In genomic region chr11:79094727-79095126, GRCm38 (mm10) we compare ENCODE assay signal across 8 mouse cellular contexts. TPM values are rescaled to one million over a fixed set of nuclear protein-coding genes. Genes with fewer than 3 reads are reported as not detected.
DNase-seq lines count a peak whose midpoint lies in the region; ATAC-seq lines count a peak whose summit lies in the region.

No protein-coding gene starts in this region.

- no peak overlapping the region for H3K9ac ChIP-seq in embryonic facial prominence, embryonic 12.5 days
- no peak overlapping the region for H3K9ac ChIP-seq in heart, embryonic 15.5 days
- no peak overlapping the region for H3K9ac ChIP-seq in midbrain, embryonic 16.5 days (ENCODE audit: low read depth, low read length)

- H3K36me3 ChIP-seq in embryonic facial prominence, embryonic 12.5 days, result no peaks in the 10 kb centered on the region
- no peaks in the 10 kb centered on the region for H3K36me3 ChIP-seq in heart, embryonic 15.5 days
- no peaks in the 10 kb centered on the region for H3K36me3 ChIP-seq in midbrain, embryonic 16.5 days (ENCODE audit: control insufficient read depth, insufficient read depth, low read length)

- ATAC-seq in embryonic facial prominence, embryonic 12.5 days (ENCODE audit: insufficient number of reproducible peaks, insufficient read depth, low FRiP score, low TSS enrichment), result no peak
- peak; percentile 53; the same call in 1 of the 2 replicates for ATAC-seq in heart, embryonic 15.5 days (replicated peaks; ENCODE audit: insufficient number of reproducible peaks, insufficient read depth, low FRiP score, low read depth)
- ATAC-seq in midbrain, embryonic 16.5 days, result no peak
- ATAC-seq in granulocyte monocyte progenitor cell, adult 5-6 weeks (replicated peaks; ENCODE audit: poor library complexity, severe bottlenecking), result no peak

- H3K4me3 ChIP-seq in embryonic facial prominence, embryonic 12.5 days, result no peak overlapping the region
- no peak overlapping the region for H3K4me3 ChIP-seq in heart, embryonic 15.5 days
- no peak overlapping the region for H3K4me3 ChIP-seq in midbrain, embryonic 16.5 days (ENCODE audit: low read depth, low read length)

- H3K27ac ChIP-seq in embryonic facial prominence, embryonic 12.5 days, result peak overlapping the region; percentile 65
- H3K27ac ChIP-seq in heart, embryonic 15.5 days, result peak overlapping the region; percentile 91
- H3K27ac ChIP-seq in midbrain, embryonic 16.5 days (ENCODE audit: low read length), result 0 out of 2 replicates have a peak overlapping the region, but pooled peaks have one; percentile 28

- 48% methylated on average over 5 of the region's 5 CpGs for WGBS in embryonic facial prominence, embryonic 12.5 days
- 19% methylated on average over 5 of the region's 5 CpGs for WGBS in heart, embryonic 15.5 days
- WGBS in midbrain, embryonic 16.5 days, result 64% methylated on average over 5 of the region's 5 CpGs

- H3K27me3 ChIP-seq in embryonic facial prominence, embryonic 12.5 days, result no peaks in the 10 kb centered on the region
- no peaks in the 10 kb centered on the region for H3K27me3 ChIP-seq in heart, embryonic 15.5 days
- H3K27me3 ChIP-seq in midbrain, embryonic 16.5 days (ENCODE audit: control insufficient read depth, insufficient read depth, low read depth, low read length), result no peaks in the 10 kb centered on the region

- H3K9me3 ChIP-seq in embryonic facial prominence, embryonic 12.5 days, result no peaks in the 10 kb centered on the region
- no peaks in the 10 kb centered on the region for H3K9me3 ChIP-seq in heart, embryonic 15.5 days (replicated peaks)
- no peaks in the 10 kb centered on the region for H3K9me3 ChIP-seq in midbrain, embryonic 16.5 days (replicated peaks; ENCODE audit: control insufficient read depth, low read length, poor library complexity, severe bottlenecking)

- no peak overlapping the region for H3K4me2 ChIP-seq in embryonic facial prominence, embryonic 12.5 days (replicated peaks)
- H3K4me2 ChIP-seq in heart, embryonic 15.5 days, result no peak overlapping the region
- H3K4me2 ChIP-seq in midbrain, embryonic 16.5 days (ENCODE audit: low read length), result no peak overlapping the region

- peaks cover 44% of the 10 kb centered on the region for H3K4me1 ChIP-seq in embryonic facial prominence, embryonic 12.5 days
- H3K4me1 ChIP-seq in heart, embryonic 15.5 days (replicated peaks), result peaks cover 66% of the 10 kb centered on the region
- peaks cover 19% of the 10 kb centered on the region for H3K4me1 ChIP-seq in midbrain, embryonic 16.5 days (ENCODE audit: control insufficient read depth, insufficient read depth, low read length)

- DNase-seq in NIH3T3 (ENCODE audit: low read depth), result peak; percentile 61
- peak; percentile 77 for DNase-seq in kidney, postnatal 10 days
- DNase-seq in spleen, adult 18-20 months, result no peak
- DNase-seq in adrenal gland, postnatal 10 days, result no peak

RNA-seq across cellular contexts. Expression of gene Ksr1, which starts 51.5 kb away (rescaled TPM):
- polyA plus RNA-seq in embryonic facial prominence, embryonic 12.5 days (2016; fragmentation: Nextera tagmentation; extraction: Ambion mirVana), result 3.9 and 5.0 TPM in 2 replicates
- polyA plus RNA-seq in heart, embryonic 15.5 days (2015; fragmentation: Nextera tagmentation; extraction: Ambion mirVana), result 3.2 and 4.1 TPM in 2 replicates
- polyA plus RNA-seq in midbrain, embryonic 16.5 days (2015; fragmentation: Nextera tagmentation; extraction: Ambion mirVana), result 4.5 and 5.3 TPM in 2 replicates
- 8.1 and 19.2 TPM in 2 replicates for total RNA-seq in granulocyte monocyte progenitor cell, adult 5-6 weeks (2014; fragmentation: Nextera tagmentation)
- total RNA-seq in granulocyte monocyte progenitor cell, adult 5-6 weeks (2017), result 5.4 and 8.2 TPM in 2 replicates
- 10 to 100 TPM; 12.0 to 17.3 TPM for total RNA-seq in adrenal gland, postnatal 10 days (2021)

Comparison
In these comparisons a context has a peak if more than half of its experiments do, and no peak if none do; other contexts are left out.
1. DNase-seq: peak in NIH3T3 (single experiment) and kidney, postnatal 10 days (single experiment); none in spleen, adult 18-20 months (0 of 2) and adrenal gland, postnatal 10 days (single experiment).
2. H3K27ac ChIP-seq: peak in every context shown above with its lines; median percentile 91 in heart, embryonic 15.5 days; 65 in embryonic facial prominence, embryonic 12.5 days; 28 in midbrain, embryonic 16.5 days.